Mouse (Mus musculus): ENCODE data around the gene Pald1.

- TF ChIP-seq EP300 (IDR thresholded peaks at IDR 0.05; ENCODE audit: low read depth) (no peak), CTCF (IDR thresholded peaks at IDR 0.05; ENCODE audit: low read depth) (no peak)
These were observed 10.8 kb downstream of the Pald1 start for GRCm38 (mm10) chr10:61372585-61372923.
